Mouse (Mus musculus): ENCODE data around the gene Map7d2.

DNA sequence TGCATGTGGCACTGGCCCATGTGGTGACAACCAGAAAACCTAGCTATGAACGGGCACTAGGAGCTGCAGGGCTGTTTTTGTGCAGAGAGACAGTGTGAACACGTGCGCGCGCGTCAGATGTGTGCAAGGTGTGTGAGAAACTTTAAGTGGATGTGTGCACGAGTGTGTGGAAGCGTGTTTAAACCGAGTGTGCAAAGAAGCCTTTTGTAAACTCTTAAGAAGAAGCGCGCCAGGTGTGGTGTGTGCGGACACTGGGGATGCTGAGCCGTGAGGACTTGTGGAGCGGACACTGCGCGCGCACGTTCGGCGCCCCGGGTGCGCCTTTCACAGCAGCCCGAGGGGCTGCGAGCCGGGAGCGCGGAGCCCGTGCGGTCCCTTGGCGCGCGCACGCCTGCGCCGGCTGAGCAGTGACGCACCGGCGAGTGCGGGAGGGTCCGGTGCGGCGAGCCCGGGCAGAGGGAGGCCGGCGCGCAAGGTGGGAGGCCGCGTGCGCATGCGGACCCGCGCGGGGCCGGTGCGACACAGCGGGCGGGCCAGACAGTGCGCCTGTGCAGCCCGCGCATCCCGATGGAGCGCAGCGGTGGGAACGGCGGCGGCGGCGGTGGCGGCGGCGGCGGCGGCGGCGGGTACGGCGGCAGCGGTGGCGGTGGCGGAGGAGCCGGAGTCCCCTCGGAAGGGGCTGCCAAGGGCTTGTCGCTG, at the start of gene Map7d2:
- TF ChIP-seq CEBPB (IDR thresholded peaks at IDR 0.05; ENCODE audit: low read depth) (no peak), MYOD1 (IDR thresholded peaks at IDR 0.05; ENCODE audit: control insufficient read depth, insufficient read length, low read depth) (no peak), MYOG (IDR thresholded peaks at IDR 0.05; ENCODE audit: control insufficient read depth, extremely low read depth, insufficient read length) (no peak), CTCF (IDR thresholded peaks at IDR 0.05; ENCODE audit: control insufficient read depth, insufficient read depth, insufficient read length) (no peak), USF1 (IDR thresholded peaks at IDR 0.05; ENCODE audit: low read depth) (no peak), MAX (IDR thresholded peaks at IDR 0.05) (no peak)

Data from C2C12 (cell line).